Mouse (Mus musculus) heart, postnatal 36 days (tissue): ENCODE data around the gene Vmn1r77. TPM values are rescaled to one million over a fixed set of nuclear protein-coding genes. Genes with fewer than 3 reads are reported as not detected.
"Not testable (repeated sequence)": the region's sequence is repeated elsewhere in the genome, so short reads cannot be mapped to it uniquely, and the experiment has no call there.

Experiments used
- DNase-seq, 2 experiments: peaks; one replicate each; pipeline ENCODE4 v3.0.0; 2021 to 2022
- intact Hi-C: fragments of 180-260 bp; cut with DNase I; formaldehyde crosslinking; loops from one replicate; pipeline ENCODE4 v1.15.1; 2025
- total RNA-seq, 2 experiments: library from RNA; stranded (reverse); gene quantifications; 2 replicates each; pipeline ENCODE4 v1.2.3; 2021

Gene Vmn1r77
- not detected for total RNA-seq

GRCm38 (mm10) chr7:12036452-12036851, at the start of gene Vmn1r77:
Gene Vmn1r77 (plus strand): TSS chr7:12036752.
- intact Hi-C loops, DNase-seq: not testable (repeated sequence)

GRCm38 (mm10) chr7:12011491-12011890, 25.1 kb upstream of the Vmn1r77 start:
- peak in 1 of 2 experiments; percentile 13 for DNase-seq

GRCm38 (mm10) chr7:12012392-12012791, 24.2 kb upstream of the Vmn1r77 start:
- intact Hi-C loops, DNase-seq: not testable (repeated sequence)

More at GRCm38 (mm10) chr7:12011491-12011890, 25.1 kb upstream of the Vmn1r77 start:
- intact Hi-C loops, result not testable (repeated sequence)

GRCm38 (mm10) chr7:12013106-12013505, 23.4 kb upstream of the Vmn1r77 start:
- intact Hi-C loops, result no loop called here
- DNase-seq, result no peak

GRCm38 (mm10) chr7:12017829-12018228, 18.7 kb upstream of the Vmn1r77 start:
- intact Hi-C loops, DNase-seq: not testable (repeated sequence)

GRCm38 (mm10) chr7:12040664-12041063, 4.1 kb downstream of the Vmn1r77 start:
- DNase-seq, result no peak
- intact Hi-C loops, result no loop called here

Other genes with a start within 250 kb of the Vmn1r77 start
- not detected for gene Vmn1r74, start 202.8 kb upstream of the Vmn1r77 start, total RNA-seq
- gene Vmn1r75, start 162.1 kb upstream of the Vmn1r77 start, total RNA-seq, result not detected
- not detected for gene Vmn1r76, start 98.5 kb upstream of the Vmn1r77 start, total RNA-seq
- not detected for gene Vmn1r78, start 113.5 kb downstream of the Vmn1r77 start, total RNA-seq
- gene Vmn1r79, start 134.5 kb downstream of the Vmn1r77 start, total RNA-seq, result not detected
- gene Vmn1r80, start 152.5 kb downstream of the Vmn1r77 start, total RNA-seq, result not detected
- gene Vmn1r81, start 231.5 kb downstream of the Vmn1r77 start, total RNA-seq, result not detected